In the genomic region with DNA sequence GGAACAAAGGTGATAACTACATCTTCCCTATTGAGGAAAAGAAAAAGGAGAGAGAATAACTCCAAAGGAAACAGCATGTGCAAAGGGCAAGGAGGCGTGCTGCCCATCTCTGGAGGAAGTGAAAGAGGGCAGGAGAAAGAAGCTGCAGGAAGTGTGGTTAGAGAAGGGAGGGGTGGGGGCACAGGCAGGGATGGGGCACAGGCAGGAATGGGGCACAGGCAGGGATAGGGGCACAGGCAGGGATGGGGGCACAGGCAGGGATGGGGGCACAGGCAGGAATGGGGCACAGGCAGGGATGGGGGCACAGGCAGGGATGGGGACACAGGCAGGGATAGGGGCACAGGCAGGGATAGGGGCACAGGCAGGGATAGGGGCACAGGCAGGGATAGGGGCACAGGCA, we compare ENCODE assay signal across 23 mouse cellular contexts. TPM values are rescaled to one million over a fixed set of nuclear protein-coding genes. Genes with fewer than 3 reads are reported as not detected.
DNase-seq lines count a peak whose midpoint lies in the region; ATAC-seq lines count a peak whose summit lies in the region.
"Had no signal": no experiment of that assay in that cellular context is flagged by ENCODE, and none has a peak within 500 bp of the region (broad histone marks: within the 10 kb centered on the region; RNA-seq: fewer than 3 reads in every experiment).

No protein-coding gene starts in this region.

- no peak for DNase-seq in heart, postnatal 14 days
- peak; percentile 4 to 22 for DNase-seq in thymus, postnatal 36 days
- DNase-seq in thymus, postnatal 10 days (ENCODE audit: low spot score in 2 of 2), result no peak
- no peak for DNase-seq in right cerebral cortex, postnatal 10 days (ENCODE audit: low spot score in 2 of 2)
- no peak for DNase-seq in gastrocnemius, postnatal 4 days (ENCODE audit: low spot score in 2 of 2)
- DNase-seq: adrenal gland, postnatal 14 days; B cell, adult 2 months; cerebellum, adult 8-10 months; cerebellum, postnatal 36 days; gastrocnemius, postnatal 10 days; heart, postnatal 10 days; kidney, postnatal 25 days; lung, adult 18-20 months; right cerebral cortex, postnatal 14 days had no signal

- H3K36me3 ChIP-seq in heart, embryonic 13.5 days, result peaks cover 18% of the 10 kb centered on the region; the same call in 1 of the 2 replicates
- H3K36me3 ChIP-seq in megakaryocyte, embryonic 14.5 days (replicated peaks; ENCODE audit: low read length), result peaks cover 32% of the 10 kb centered on the region
- H3K36me3 ChIP-seq: midbrain, embryonic 15.5 days had no signal

- peaks cover 32% of the 10 kb centered on the region for H3K4me1 ChIP-seq in heart, embryonic 13.5 days
- H3K4me1 ChIP-seq in megakaryocyte, embryonic 14.5 days, result peaks cover 75% of the 10 kb centered on the region

- H3K9ac ChIP-seq in heart, embryonic 13.5 days, result 0 out of 2 replicates have a peak overlapping the region, but pooled peaks have one; percentile 10
- H3K9ac ChIP-seq: forebrain, embryonic 13.5 days; hindbrain, embryonic 12.5 days; limb, embryonic 12.5 days; liver, embryonic 12.5 days; midbrain, embryonic 15.5 days had no signal

- H3K27ac ChIP-seq in heart, embryonic 13.5 days (replicated peaks), result no peak overlapping the region
- H3K27ac ChIP-seq: forebrain, embryonic 13.5 days; hindbrain, embryonic 12.5 days; limb, embryonic 12.5 days; midbrain, embryonic 15.5 days had no signal

- intact Hi-C loops in heart, postnatal 14 days (cut with DNase I), result no loop called here

- WGBS in heart, embryonic 13.5 days, result 73% methylated on average over 1 of the region's 1 CpGs

- ATAC-seq in heart, embryonic 13.5 days (ENCODE audit: extremely low read depth, insufficient number of reproducible peaks, low FRiP score, low TSS enrichment), result no peak
- ATAC-seq: forebrain, embryonic 13.5 days; intestine, postnatal 0 days; liver, embryonic 12.5 days; midbrain, embryonic 15.5 days had no signal

- H3K4me3 ChIP-seq in heart, embryonic 13.5 days, result no peak overlapping the region
- H3K4me3 ChIP-seq in megakaryocyte, embryonic 14.5 days (replicated peaks), result peak overlapping the region; percentile 72
- H3K4me3 ChIP-seq: forebrain, embryonic 13.5 days; hindbrain, embryonic 12.5 days; limb, embryonic 12.5 days; liver, embryonic 12.5 days; midbrain, embryonic 15.5 days; myocyte had no signal

- H3K4me2 ChIP-seq in heart, embryonic 13.5 days, result no peak overlapping the region
- H3K4me2 ChIP-seq: forebrain, embryonic 13.5 days; hindbrain, embryonic 12.5 days; limb, embryonic 12.5 days; liver, embryonic 12.5 days; midbrain, embryonic 15.5 days had no signal

- H3K9me3 ChIP-seq in heart, embryonic 13.5 days, result no peaks in the 10 kb centered on the region
- no peaks in the 10 kb centered on the region for H3K9me3 ChIP-seq in megakaryocyte, embryonic 14.5 days
- H3K9me3 ChIP-seq: forebrain, embryonic 13.5 days; hindbrain, embryonic 12.5 days; limb, embryonic 12.5 days; liver, embryonic 12.5 days; midbrain, embryonic 15.5 days had no signal

- no peaks in the 10 kb centered on the region for H3K27me3 ChIP-seq in heart, embryonic 13.5 days (replicated peaks)
- no peaks in the 10 kb centered on the region for H3K27me3 ChIP-seq in megakaryocyte, embryonic 14.5 days (replicated peaks)
- H3K27me3 ChIP-seq: forebrain, embryonic 13.5 days; hindbrain, embryonic 12.5 days; limb, embryonic 12.5 days; liver, embryonic 12.5 days; midbrain, embryonic 15.5 days had no signal

RNA-seq across cellular contexts. Expression of gene Map2k1, which starts 4.1 kb away (rescaled TPM):
- polyA plus RNA-seq in heart, embryonic 13.5 days (2015; fragmentation: Nextera tagmentation; extraction: Ambion mirVana), result 79.0 and 86.7 TPM in 2 replicates
- total RNA-seq in heart, postnatal 14 days (2021), result 10 to 100 TPM; 50.0 to 52.9 TPM
- 6.4 and 36.7 TPM in 2 replicates for polyA plus RNA-seq in megakaryocyte, embryonic 14.5 days (2012; ENCODE audit: insufficient read depth, low replicate concordance)
- 100 to 1,000 TPM; 113 to 118 TPM for total RNA-seq in gastrocnemius, postnatal 4 days (2021)

RNA-seq across cellular contexts. Expression of gene Uchl4, which starts 14.4 kb away (rescaled TPM):
- 1.6 and 1.7 TPM in 2 replicates for polyA plus RNA-seq in heart, embryonic 13.5 days (2015; fragmentation: Nextera tagmentation; extraction: Ambion mirVana)
- 1 to 10 TPM; 1.2 to 1.6 TPM for total RNA-seq in heart, postnatal 14 days (2021)
- not detected in 2 replicates for polyA plus RNA-seq in megakaryocyte, embryonic 14.5 days (2012; ENCODE audit: insufficient read depth, low replicate concordance)
- 1 to 10 TPM; 1.9 to 2.9 TPM for total RNA-seq in gastrocnemius, postnatal 4 days (2021)

RNA-seq across cellular contexts. Expression of gene Tipin, which starts 32.0 kb away (rescaled TPM):
- 129 and 133 TPM in 2 replicates for polyA plus RNA-seq in heart, embryonic 13.5 days (2015; fragmentation: Nextera tagmentation; extraction: Ambion mirVana)
- total RNA-seq in heart, postnatal 14 days (2021), result 10 to 100 TPM; 11.2 to 12.1 TPM
- 4.3 TPM in 1 of 2 replicates, not detected in the other for polyA plus RNA-seq in megakaryocyte, embryonic 14.5 days (2012; ENCODE audit: insufficient read depth, low replicate concordance)
- total RNA-seq in gastrocnemius, postnatal 4 days (2021), result 10 to 100 TPM; 40.9 to 41.6 TPM

Comparison
In these comparisons a context has a peak if more than half of its experiments do, and no peak if none do; other contexts are left out.
1. DNase-seq: peak in thymus, postnatal 36 days (2 of 2); none in heart, postnatal 14 days (0 of 2), thymus, postnatal 10 days (0 of 2), right cerebral cortex, postnatal 10 days (0 of 2) and gastrocnemius, postnatal 4 days (0 of 2).